Mouse (Mus musculus) cerebellum, postnatal 4 days (tissue): ENCODE data around the gene B9d2.

Source experiments
- DNase-seq, 2 experiments: peaks; one replicate each; pipeline ENCODE4 v3.0.0; 2022; ENCODE audit warnings: low spot score in 2 of 2, mixed read lengths in 1 of 2

B9d2 gene

GRCm38 (mm10) chr7:25731294-25732055, 50.9 kb downstream of the B9d2 start:
- no peak for DNase-seq

GRCm38 (mm10) chr7:25734991-25735390, 54.4 kb downstream of the B9d2 start:
- DNase-seq = no peak
